Mouse (Mus musculus) E14TG2a.4 (cell line): ENCODE measurements at regions not wholly inside any gene's neighbourhood (a gene's known extent, or its start where the extent isn't known, plus 50 kb on each side); places are given as distances from the start of the nearest gene placed in this dataset.

Experiments
- CTCF ChIP-seq: conservative IDR thresholded peaks from 2 replicates; pipeline ENCODE4 v1.5.1; 2014; ENCODE audit warnings: low read length
- NANOG ChIP-seq: IDR thresholded peaks from 2 replicates; pipeline ENCODE4 v1.6.1; 2014; ENCODE audit warnings: borderline replicate concordance, low read length, mixed read lengths
- POU5F1 ChIP-seq: IDR thresholded peaks from 2 replicates; pipeline ENCODE4 v1.6.1; 2014; ENCODE audit warnings: low read length, borderline replicate concordance

DNA sequence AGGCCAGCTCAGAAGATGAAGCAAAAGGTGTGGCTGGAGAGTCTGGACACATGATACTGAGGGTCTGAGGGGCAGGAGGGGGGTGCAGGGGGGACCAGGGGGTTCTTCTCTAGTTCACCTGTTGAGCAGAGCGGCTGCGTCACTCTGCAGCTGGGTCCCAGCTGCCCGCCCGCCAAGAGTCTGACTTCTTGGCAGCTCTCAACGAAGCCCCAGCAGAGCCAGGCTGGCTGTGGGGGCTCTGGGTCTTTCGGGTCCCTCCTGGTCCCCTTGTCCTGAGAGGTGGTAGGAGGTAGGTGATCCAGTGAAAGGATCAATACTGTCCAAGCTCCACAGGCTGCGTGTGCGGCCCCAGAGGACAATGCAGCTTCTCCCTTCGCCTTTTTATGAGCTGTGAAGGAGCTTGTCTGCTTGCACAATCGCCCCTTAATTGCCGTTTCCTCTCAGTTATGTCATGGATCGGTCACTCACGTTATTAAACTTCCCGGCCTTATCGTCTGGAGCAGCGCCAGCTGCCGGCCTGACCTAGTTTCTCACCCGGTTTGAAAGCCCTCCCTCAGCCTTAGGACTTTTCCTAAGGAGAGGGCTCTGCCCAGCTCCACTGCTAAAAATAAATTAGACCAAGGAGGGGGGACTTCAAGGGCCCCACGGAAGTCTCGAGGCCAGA is 98.4 kb upstream of the Ptpn1 start:
- TF ChIP-seq CTCF (no peak), NANOG (no peak), POU5F1 (no peak)
